ENCODE assay signal across 8 mouse cellular contexts in the genomic region with DNA sequence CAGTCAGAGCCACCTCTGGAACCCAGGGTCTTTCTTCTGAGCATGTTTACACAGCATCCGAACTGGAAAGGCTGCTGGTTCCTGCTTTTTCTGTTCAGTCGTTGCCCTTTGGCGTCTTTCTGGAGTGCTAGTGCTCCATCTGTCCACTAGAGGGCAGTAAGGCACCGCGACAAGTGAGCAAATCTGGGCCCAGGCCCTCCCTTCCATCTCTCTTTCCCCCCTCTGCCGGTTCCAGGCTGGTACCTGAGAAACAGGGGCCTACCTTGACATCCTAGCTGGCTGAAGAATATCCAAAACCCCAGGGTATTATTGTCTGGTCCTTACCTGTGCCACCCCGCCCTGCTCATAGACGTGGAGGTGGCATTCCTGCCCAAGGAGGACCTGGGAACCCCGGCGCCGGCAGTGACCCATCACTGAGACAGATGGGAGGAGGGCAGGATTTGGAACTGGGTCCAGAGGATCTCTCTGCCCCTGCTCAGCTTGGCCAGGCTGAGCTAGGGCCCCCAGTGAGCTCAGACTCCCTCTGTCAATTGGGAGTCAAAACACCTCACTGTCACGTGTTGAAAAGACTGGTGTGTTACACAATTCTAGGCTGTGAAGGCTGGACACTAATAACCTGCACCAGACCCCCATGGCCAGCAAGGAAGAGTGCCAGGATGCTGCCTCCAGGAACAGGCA. TPM values are rescaled to one million over a fixed set of nuclear protein-coding genes. Genes with fewer than 3 reads are reported as not detected.
DNase-seq lines count a peak whose midpoint lies in the region; ATAC-seq and TF ChIP-seq lines count a peak whose summit lies in the region.

No protein-coding gene starts in this region.

- no peak overlapping the region for H3K27ac ChIP-seq in heart, embryonic 11.5 days (ENCODE audit: low read depth, low read length)
- H3K27ac ChIP-seq in cerebellum, adult 2 months (ENCODE audit: insufficient read depth, low read length), result peak overlapping the region; percentile 87
- no peak overlapping the region for H3K27ac ChIP-seq in hindbrain, embryonic 16.5 days (ENCODE audit: low read depth, low read length)
- H3K27ac ChIP-seq in left cerebral cortex, adult 2 months, result peak overlapping the region; percentile 70
- no peak overlapping the region for H3K27ac ChIP-seq in midbrain, embryonic 10.5 days (replicated peaks)

- intact Hi-C loops in left cerebral cortex, adult 2 months (cut with DNase I), result loop anchor here (1.0 to 10.0 kb wide), 4 partner anchors 100 to 354 kb away; a partner anchor contains a TSS

- no peak overlapping the region for H3K9ac ChIP-seq in heart, embryonic 11.5 days (ENCODE audit: low read depth, low read length)
- 0 out of 2 replicates have a peak overlapping the region, but pooled peaks have one; percentile 20 for H3K9ac ChIP-seq in hindbrain, embryonic 16.5 days (ENCODE audit: low read depth, low read length)

- peak; percentile 98 for TF ChIP-seq CTCF in cerebellum, adult 2 months (IDR thresholded peaks at IDR 0.05; ENCODE audit: borderline replicate concordance, insufficient read depth, low read depth, low read length)
- TF ChIP-seq CTCF in left cerebral cortex, adult 2 months (IDR thresholded peaks at IDR 0.05), result peak; percentile 98

- H3K4me1 ChIP-seq in heart, embryonic 11.5 days (ENCODE audit: control insufficient read depth, insufficient read depth, low read length), result peaks cover 14% of the 10 kb centered on the region
- H3K4me1 ChIP-seq in cerebellum, adult 2 months (ENCODE audit: control insufficient read depth, insufficient read depth, low read length), result peaks cover 16% of the 10 kb centered on the region; the same call in 1 of the 2 replicates
- H3K4me1 ChIP-seq in hindbrain, embryonic 16.5 days (ENCODE audit: control insufficient read depth, insufficient read depth, low read depth, low read length), result peaks cover 12% of the 10 kb centered on the region
- peaks cover 67% of the 10 kb centered on the region for H3K4me1 ChIP-seq in midbrain, embryonic 10.5 days

- ATAC-seq in heart, embryonic 11.5 days (replicated peaks; ENCODE audit: insufficient number of reproducible peaks, low FRiP score, low TSS enrichment), result no peak
- peak; percentile 56 for ATAC-seq in frontal cortex, adult (ENCODE audit: low TSS enrichment)
- peak; percentile 29 for ATAC-seq in hindbrain, embryonic 16.5 days

- H3K9me3 ChIP-seq in heart, embryonic 11.5 days (replicated peaks; ENCODE audit: control insufficient read depth, low read length), result no peaks in the 10 kb centered on the region
- H3K9me3 ChIP-seq in hindbrain, embryonic 16.5 days (ENCODE audit: control insufficient read depth, low read length), result no peaks in the 10 kb centered on the region
- no peaks in the 10 kb centered on the region for H3K9me3 ChIP-seq in midbrain, embryonic 10.5 days (replicated peaks)

- TF ChIP-seq POLR2A in cerebellum, adult 2 months (IDR thresholded peaks at IDR 0.05; ENCODE audit: borderline replicate concordance, insufficient read depth, low read length), result no peak

- no peak overlapping the region for H3K4me3 ChIP-seq in heart, embryonic 11.5 days (ENCODE audit: low read depth, low read length)
- H3K4me3 ChIP-seq in cerebellum, adult 2 months (replicated peaks; ENCODE audit: insufficient read depth, low read depth, low read length), result peak overlapping the region; percentile 34
- H3K4me3 ChIP-seq in hindbrain, embryonic 16.5 days (ENCODE audit: low read length), result no peak overlapping the region
- H3K4me3 ChIP-seq in left cerebral cortex, adult 2 months, result no peak overlapping the region
- H3K4me3 ChIP-seq in midbrain, embryonic 10.5 days, result no peak overlapping the region

- WGBS in heart, embryonic 11.5 days (ENCODE audit: insufficient replicate concordance), result 37% methylated on average over 12 of the region's 12 CpGs
- WGBS in cerebellum, adult 2 months, result 10% methylated on average over 12 of the region's 12 CpGs
- 32% methylated on average over 12 of the region's 12 CpGs for WGBS in hindbrain, embryonic 16.5 days
- 37% methylated on average over 12 of the region's 12 CpGs for WGBS in midbrain, embryonic 10.5 days

- no peak overlapping the region for H3K4me2 ChIP-seq in heart, embryonic 11.5 days
- no peak overlapping the region for H3K4me2 ChIP-seq in hindbrain, embryonic 16.5 days (ENCODE audit: low read length)

- H3K27me3 ChIP-seq in heart, embryonic 11.5 days (ENCODE audit: control insufficient read depth, insufficient read depth, low read length), result no peaks in the 10 kb centered on the region
- no peaks in the 10 kb centered on the region for H3K27me3 ChIP-seq in cerebellum, adult 2 months (ENCODE audit: control insufficient read depth, insufficient read depth, low read length)
- H3K27me3 ChIP-seq in hindbrain, embryonic 16.5 days (replicated peaks; ENCODE audit: control insufficient read depth, insufficient read depth, low read length), result no peaks in the 10 kb centered on the region
- peaks cover 39% of the 10 kb centered on the region for H3K27me3 ChIP-seq in midbrain, embryonic 10.5 days (ENCODE audit: low read depth, poor library complexity, severe bottlenecking)

- DNase-seq in heart, adult 11 months, result peak; percentile 96
- peak; percentile 85 to 88 for DNase-seq in cerebellum, adult 2 months
- DNase-seq in left cerebral cortex, adult 2 months (ENCODE audit: extremely low spot score in 1 of 2, low spot score in 2 of 2), result peak; percentile 70 to 74
- peak; percentile 76 for DNase-seq in midbrain, embryonic 10.5 days (ENCODE audit: low spot score)
- DNase-seq in spleen, adult 18-20 months, result peak; percentile 53 to 66

- no peaks in the 10 kb centered on the region for H3K36me3 ChIP-seq in heart, embryonic 11.5 days (ENCODE audit: control insufficient read depth, insufficient read depth, low read length)
- no peaks in the 10 kb centered on the region for H3K36me3 ChIP-seq in hindbrain, embryonic 16.5 days (ENCODE audit: control insufficient read depth, insufficient read depth, low read length)
- 0 out of 2 replicates have a peak, but pooled peaks cover 3% of the 10 kb centered on the region for H3K36me3 ChIP-seq in midbrain, embryonic 10.5 days

RNA-seq across cellular contexts. Expression of a gene that starts 2.5 kb away (rescaled TPM):
- 3.0 and 3.7 TPM in 2 replicates for polyA plus RNA-seq in heart, embryonic 11.5 days (2014; fragmentation: Nextera tagmentation; extraction: Ambion mirVana)
- 11.5 and 12.4 TPM in 2 replicates for polyA plus RNA-seq in cerebellum, adult 2 months (2012; rRNA removed)
- polyA plus RNA-seq in hindbrain, embryonic 16.5 days (2015; fragmentation: Nextera tagmentation; extraction: Ambion mirVana), result 4.5 and 5.5 TPM in 2 replicates
- 1 to 10 TPM; 4.7 to 5.4 TPM for total RNA-seq in left cerebral cortex, adult 2 months (2021)
- 5.0 and 5.2 TPM in 2 replicates for polyA plus RNA-seq in midbrain, embryonic 10.5 days (2016; fragmentation: Nextera tagmentation; extraction: Ambion mirVana)

RNA-seq across cellular contexts. Expression of a gene that starts 10.3 kb away (rescaled TPM):
- polyA plus RNA-seq in heart, embryonic 11.5 days (2014; fragmentation: Nextera tagmentation; extraction: Ambion mirVana), result not detected in 2 replicates
- 0.10 and 0.16 TPM in 2 replicates for polyA plus RNA-seq in cerebellum, adult 2 months (2012; rRNA removed)
- 0.08 TPM in 1 of 2 replicates, not detected in the other for polyA plus RNA-seq in hindbrain, embryonic 16.5 days (2015; fragmentation: Nextera tagmentation; extraction: Ambion mirVana)
- total RNA-seq in left cerebral cortex, adult 2 months (2021), result under 1 TPM in 1 of 2 experiments, not detected in 1; 0.19 TPM
- not detected in 2 replicates for polyA plus RNA-seq in midbrain, embryonic 10.5 days (2016; fragmentation: Nextera tagmentation; extraction: Ambion mirVana)

RNA-seq across cellular contexts. Expression of a gene that starts 21.8 kb away (rescaled TPM):
- 256 and 259 TPM in 2 replicates for polyA plus RNA-seq in heart, embryonic 11.5 days (2014; fragmentation: Nextera tagmentation; extraction: Ambion mirVana)
- polyA plus RNA-seq in cerebellum, adult 2 months (2012; rRNA removed), result 0.86 and 1.2 TPM in 2 replicates
- 37.9 and 42.9 TPM in 2 replicates for polyA plus RNA-seq in hindbrain, embryonic 16.5 days (2015; fragmentation: Nextera tagmentation; extraction: Ambion mirVana)
- 1 to 10 TPM in 1 of 2 experiments, under 1 TPM in 1; 0.95 to 1.3 TPM for total RNA-seq in left cerebral cortex, adult 2 months (2021)
- polyA plus RNA-seq in midbrain, embryonic 10.5 days (2016; fragmentation: Nextera tagmentation; extraction: Ambion mirVana), result 373 and 413 TPM in 2 replicates

RNA-seq across cellular contexts. Expression of a gene that starts 44.9 kb away (rescaled TPM):
- polyA plus RNA-seq in heart, embryonic 11.5 days (2014; fragmentation: Nextera tagmentation; extraction: Ambion mirVana), result 98.5 and 101 TPM in 2 replicates
- polyA plus RNA-seq in cerebellum, adult 2 months (2012; rRNA removed), result 0.78 and 1.2 TPM in 2 replicates
- 19.6 and 21.2 TPM in 2 replicates for polyA plus RNA-seq in hindbrain, embryonic 16.5 days (2015; fragmentation: Nextera tagmentation; extraction: Ambion mirVana)
- 1 to 10 TPM in 1 of 2 experiments, under 1 TPM in 1; 0.81 to 1.0 TPM for total RNA-seq in left cerebral cortex, adult 2 months (2021)
- polyA plus RNA-seq in midbrain, embryonic 10.5 days (2016; fragmentation: Nextera tagmentation; extraction: Ambion mirVana), result 123 and 137 TPM in 2 replicates

RNA-seq across cellular contexts. Expression of a gene that starts 45.1 kb away (rescaled TPM):
- 13.1 and 14.3 TPM in 2 replicates for polyA plus RNA-seq in heart, embryonic 11.5 days (2014; fragmentation: Nextera tagmentation; extraction: Ambion mirVana)
- polyA plus RNA-seq in cerebellum, adult 2 months (2012; rRNA removed), result 3.4 and 3.8 TPM in 2 replicates
- 7.0 and 8.5 TPM in 2 replicates for polyA plus RNA-seq in hindbrain, embryonic 16.5 days (2015; fragmentation: Nextera tagmentation; extraction: Ambion mirVana)
- total RNA-seq in left cerebral cortex, adult 2 months (2021), result 1 to 10 TPM; 5.2 to 8.5 TPM
- 3.5 TPM in 2 replicates for polyA plus RNA-seq in midbrain, embryonic 10.5 days (2016; fragmentation: Nextera tagmentation; extraction: Ambion mirVana)

Comparison
In these comparisons a context has a peak if more than half of its experiments do, and no peak if none do; other contexts are left out.
1. H3K27ac ChIP-seq: peak in cerebellum, adult 2 months (single experiment) and left cerebral cortex, adult 2 months (single experiment); none in heart, embryonic 11.5 days (single experiment), hindbrain, embryonic 16.5 days (single experiment) and midbrain, embryonic 10.5 days (single experiment).
2. RNA of a gene that starts 21.8 kb away (polyA plus RNA-seq): 373 to 413 TPM in midbrain, embryonic 10.5 days, 256 to 259 TPM in heart, embryonic 11.5 days and 37.9 to 42.9 TPM in hindbrain, embryonic 16.5 days; 0.86 to 1.2 TPM in cerebellum, adult 2 months; every median in the first group is over 10 times any median in the second.
3. Peak in every context shown above with its lines, with median percentiles within 50 percentile points of each other: DNase-seq.